Mouse (Mus musculus): ENCODE results near the gene Mrs2. TPM values are rescaled to one million over a fixed set of nuclear protein-coding genes. Genes with fewer than 3 reads are reported as not detected.
"Not testable (repeated sequence)": the region's sequence is repeated elsewhere in the genome, so short reads cannot be mapped to it uniquely, and the experiment has no call there.

Gene Mrs2
- polyA plus RNA-seq, 1 experiment from 2014 or later, result 27.6 TPM

- Histone ChIP-seq H3K4me2 (no peak overlapping the region), H3K36me3 (no peaks in the 10 kb centered on the region), H3K27ac (ENCODE audit: poor library complexity, severe bottlenecking) (no peak overlapping the region), H3K9me3 (replicated peaks) (no peaks in the 10 kb centered on the region), H3K27me3 (replicated peaks) (no peaks in the 10 kb centered on the region), H3K4me3 (no peak overlapping the region), H3K4me1 (replicated peaks) (0 out of 2 replicates have a peak, but pooled peaks cover 5% of the 10 kb centered on the region), H3K9ac (no peak overlapping the region)
- ATAC-seq (ENCODE audit: insufficient number of reproducible peaks, low FRiP score), result no peak
- 78% methylated on average over 6 of the region's 6 CpGs for WGBS
These were observed 39.1 kb downstream of the Mrs2 start for GRCm38 (mm10) chr13:24981031-24981430.

- WGBS, result 75% methylated on average over 5 of the region's 5 CpGs
- ATAC-seq (ENCODE audit: insufficient number of reproducible peaks, low FRiP score), result no peak
These were observed 42.3 kb downstream of the Mrs2 start for GRCm38 (mm10) chr13:24977820-24978342.

GRCm38 (mm10) chr13:24976384-24976783, 43.8 kb downstream of the Mrs2 start:
- no peaks in the 10 kb centered on the region for H3K36me3 ChIP-seq
- H3K4me1 ChIP-seq (replicated peaks), result no peaks in the 10 kb centered on the region
- H3K9me3 ChIP-seq (replicated peaks), result no peaks in the 10 kb centered on the region
- H3K4me3 ChIP-seq, result no peak overlapping the region
- no peaks in the 10 kb centered on the region for H3K27me3 ChIP-seq (replicated peaks)
- 76% methylated on average over 4 of the region's 4 CpGs for WGBS
- H3K9ac ChIP-seq, result no peak overlapping the region
- no peak overlapping the region for H3K27ac ChIP-seq (ENCODE audit: poor library complexity, severe bottlenecking)
- ATAC-seq (ENCODE audit: insufficient number of reproducible peaks, low FRiP score), result no peak
- H3K4me2 ChIP-seq, result no peak overlapping the region

More at GRCm38 (mm10) chr13:24977820-24978342, 42.3 kb downstream of the Mrs2 start:
- H3K9me3 ChIP-seq (replicated peaks), result no peaks in the 10 kb centered on the region
- no peak overlapping the region for H3K4me3 ChIP-seq
- no peak overlapping the region for H3K27ac ChIP-seq (ENCODE audit: poor library complexity, severe bottlenecking)
- H3K27me3 ChIP-seq (replicated peaks), result no peaks in the 10 kb centered on the region
- H3K9ac ChIP-seq, result no peak overlapping the region
- no peak overlapping the region for H3K4me2 ChIP-seq
- no peaks in the 10 kb centered on the region for H3K36me3 ChIP-seq
- 0 out of 2 replicates have a peak, but pooled peaks cover 5% of the 10 kb centered on the region for H3K4me1 ChIP-seq (replicated peaks)

GRCm38 (mm10) chr13:24971776-24972175, 48.4 kb downstream of the Mrs2 start:
- not testable (repeated sequence) for H3K4me1 ChIP-seq (replicated peaks); H3K36me3 ChIP-seq; H3K4me2 ChIP-seq; H3K27ac ChIP-seq (ENCODE audit: poor library complexity, severe bottlenecking); H3K9ac ChIP-seq; H3K27me3 ChIP-seq (replicated peaks); H3K9me3 ChIP-seq (replicated peaks); H3K4me3 ChIP-seq; ATAC-seq (ENCODE audit: insufficient number of reproducible peaks, low FRiP score)
- 84% methylated on average over 3 of the region's 3 CpGs for WGBS

- no peaks in the 10 kb centered on the region for H3K9me3 ChIP-seq (replicated peaks)
- ATAC-seq (ENCODE audit: insufficient number of reproducible peaks, low FRiP score), result no peak
- 33% methylated on average over 5 of the region's 5 CpGs for WGBS
- H3K4me2 ChIP-seq, result peak overlapping the region; percentile 66
- H3K4me3 ChIP-seq, result peak overlapping the region; percentile 41
- H3K27ac ChIP-seq (ENCODE audit: poor library complexity, severe bottlenecking), result no peak overlapping the region
- no peaks in the 10 kb centered on the region for H3K36me3 ChIP-seq
- H3K27me3 ChIP-seq (replicated peaks), result 0 out of 2 replicates have a peak, but pooled peaks cover 5% of the 10 kb centered on the region
- peak overlapping the region; percentile 2; the same call in 1 of the 2 replicates for H3K9ac ChIP-seq
- H3K4me1 ChIP-seq (replicated peaks), result peaks cover 3% of the 10 kb centered on the region; the same call in 1 of the 2 replicates
These were observed 54.4 kb downstream of the Mrs2 start for GRCm38 (mm10) chr13:24965846-24966201.

- H3K27ac ChIP-seq (ENCODE audit: poor library complexity, severe bottlenecking), result no peak overlapping the region
- no peaks in the 10 kb centered on the region for H3K36me3 ChIP-seq
- H3K4me2 ChIP-seq, result peak overlapping the region; percentile 66
- peaks cover 3% of the 10 kb centered on the region; the same call in 1 of the 2 replicates for H3K4me1 ChIP-seq (replicated peaks)
- 19% methylated on average over 15 of the region's 15 CpGs for WGBS
- no peak for ATAC-seq (ENCODE audit: insufficient number of reproducible peaks, low FRiP score)
- peak overlapping the region; percentile 41 for H3K4me3 ChIP-seq
- H3K27me3 ChIP-seq (replicated peaks), result 0 out of 2 replicates have a peak, but pooled peaks cover 5% of the 10 kb centered on the region
- H3K9ac ChIP-seq, result peak overlapping the region; percentile 2; the same call in 1 of the 2 replicates
- H3K9me3 ChIP-seq (replicated peaks), result no peaks in the 10 kb centered on the region
These were observed 54.9 kb downstream of the Mrs2 start for GRCm38 (mm10) chr13:24965130-24965845.

- Histone ChIP-seq H3K4me2 (no peak overlapping the region), H3K27me3 (replicated peaks) (0 out of 2 replicates have a peak, but pooled peaks cover 5% of the 10 kb centered on the region), H3K36me3 (no peaks in the 10 kb centered on the region), H3K4me1 (replicated peaks) (peaks cover 3% of the 10 kb centered on the region; the same call in 1 of the 2 replicates), H3K9me3 (replicated peaks) (no peaks in the 10 kb centered on the region), H3K9ac (no peak overlapping the region), H3K27ac (ENCODE audit: poor library complexity, severe bottlenecking) (no peak overlapping the region), H3K4me3 (no peak overlapping the region)
- no peak for ATAC-seq (ENCODE audit: insufficient number of reproducible peaks, low FRiP score)
- 77% methylated on average over 8 of the region's 8 CpGs for WGBS
These were observed 58.1 kb downstream of the Mrs2 start for GRCm38 (mm10) chr13:24962119-24962518.

GRCm38 (mm10) chr13:24960084-24960483, 60.1 kb downstream of the Mrs2 start:
- H3K4me3 ChIP-seq, result no peak overlapping the region
- no peak for ATAC-seq (ENCODE audit: insufficient number of reproducible peaks, low FRiP score)
- H3K9me3 ChIP-seq (replicated peaks), result no peaks in the 10 kb centered on the region
- H3K36me3 ChIP-seq, result no peaks in the 10 kb centered on the region
- H3K27me3 ChIP-seq (replicated peaks), result peaks cover 11% of the 10 kb centered on the region
- no peak overlapping the region for H3K27ac ChIP-seq (ENCODE audit: poor library complexity, severe bottlenecking)
- no peak overlapping the region for H3K9ac ChIP-seq
- H3K4me1 ChIP-seq (replicated peaks), result peaks cover under 1% of the 10 kb centered on the region; the same call in 1 of the 2 replicates
- no peak overlapping the region for H3K4me2 ChIP-seq
- 72% methylated on average over 3 of the region's 3 CpGs for WGBS

GRCm38 (mm10) chr13:24958671-24959070, 61.5 kb downstream of the Mrs2 start:
- H3K4me1 ChIP-seq (replicated peaks), result no peaks in the 10 kb centered on the region
- H3K9ac ChIP-seq, result no peak overlapping the region
- no peak overlapping the region for H3K4me3 ChIP-seq
- no peak overlapping the region for H3K27ac ChIP-seq (ENCODE audit: poor library complexity, severe bottlenecking)
- H3K4me2 ChIP-seq, result no peak overlapping the region
- WGBS, result 85% methylated on average over 11 of the region's 11 CpGs
- H3K27me3 ChIP-seq (replicated peaks), result peaks cover 19% of the 10 kb centered on the region
- H3K36me3 ChIP-seq, result no peaks in the 10 kb centered on the region
- no peaks in the 10 kb centered on the region for H3K9me3 ChIP-seq (replicated peaks)
- ATAC-seq (ENCODE audit: insufficient number of reproducible peaks, low FRiP score), result no peak

GRCm38 (mm10) chr13:24955500-24955899, 64.7 kb downstream of the Mrs2 start:
- peaks cover 6% of the 10 kb centered on the region; the same call in 1 of the 2 replicates for H3K4me1 ChIP-seq (replicated peaks)
- H3K4me2 ChIP-seq, result no peak overlapping the region
- no peak overlapping the region for H3K4me3 ChIP-seq
- H3K27me3 ChIP-seq (replicated peaks), result peaks cover 19% of the 10 kb centered on the region
- no peak overlapping the region for H3K27ac ChIP-seq (ENCODE audit: poor library complexity, severe bottlenecking)
- H3K36me3 ChIP-seq, result no peaks in the 10 kb centered on the region
- H3K9me3 ChIP-seq (replicated peaks), result no peaks in the 10 kb centered on the region
- ATAC-seq (ENCODE audit: insufficient number of reproducible peaks, low FRiP score), result no peak
- WGBS, result 11% methylated on average over 10 of the region's 10 CpGs
- no peak overlapping the region for H3K9ac ChIP-seq

- Histone ChIP-seq H3K4me3 (no peak overlapping the region), H3K4me2 (no peak overlapping the region), H3K4me1 (replicated peaks) (peaks cover 6% of the 10 kb centered on the region; the same call in 1 of the 2 replicates), H3K27ac (ENCODE audit: poor library complexity, severe bottlenecking) (no peak overlapping the region), H3K36me3 (no peaks in the 10 kb centered on the region), H3K9me3 (replicated peaks) (no peaks in the 10 kb centered on the region), H3K9ac (no peak overlapping the region), H3K27me3 (replicated peaks) (peaks cover 19% of the 10 kb centered on the region)
- WGBS, result 27% methylated on average over 11 of the region's 11 CpGs
- ATAC-seq (ENCODE audit: insufficient number of reproducible peaks, low FRiP score), result no peak
These were observed 65.1 kb downstream of the Mrs2 start for GRCm38 (mm10) chr13:24955091-24955490.

All from heart, embryonic 12.5 days (tissue).